Mouse (Mus musculus) liver, adult 2 months (tissue): ENCODE data around the gene Ywhaq. TPM values are rescaled to one million over a fixed set of nuclear protein-coding genes. Genes with fewer than 3 reads are reported as not detected.
"Not testable (repeated sequence)": the region's sequence is repeated elsewhere in the genome, so short reads cannot be mapped to it uniquely, and the experiment has no call there.

Experiments
- DNase-seq: peaks from one replicate; pipeline ENCODE4 v3.0.0-alpha.2; 2011; ENCODE audit warnings: low read depth, low spot score; ENCODE audit errors: extremely low read depth
- H3K27ac ChIP-seq: fragments of 200-500 bp; replicated peaks from 2 replicates; pipeline ENCODE4 v1.5.1; 2012; ENCODE audit warnings: low read depth, mild to moderate bottlenecking, control low read depth, inconsistent platforms, low read length; ENCODE audit not compliant: insufficient read depth
- H3K27me3 ChIP-seq: fragments of 200-500 bp; 2 replicates; pipeline ENCODE4 v1.6.1; 2012; ENCODE audit warnings: mild to moderate bottlenecking, moderate library complexity, low read length, inconsistent platforms; ENCODE audit not compliant: control insufficient read depth, insufficient read depth
- H3K36me3 ChIP-seq: fragments of 200-500 bp; 2 replicates; pipeline ENCODE4 v1.6.1; 2012; ENCODE audit warnings: low read length, inconsistent platforms; ENCODE audit not compliant: control insufficient read depth, insufficient read depth
- H3K4me1 ChIP-seq: fragments of 200-500 bp; 2 replicates; pipeline ENCODE4 v1.6.1; 2011; ENCODE audit warnings: low read length; ENCODE audit not compliant: control insufficient read depth, insufficient read depth
- H3K4me3 ChIP-seq: fragments of 200-500 bp; 2 replicates; pipeline ENCODE4 v1.5.1; 2011; ENCODE audit warnings: low read depth, mild to moderate bottlenecking, control low read depth, low read length, moderate library complexity; ENCODE audit not compliant: insufficient read depth
- H3K79me2 ChIP-seq: fragments of 200-500 bp; 2 replicates; pipeline ENCODE4 v1.6.1; 2012; ENCODE audit warnings: inconsistent platforms, mild to moderate bottlenecking, low read length, moderate library complexity; ENCODE audit not compliant: control insufficient read depth, insufficient read depth
- H3K9ac ChIP-seq: fragments of 200-500 bp; 2 replicates; pipeline ENCODE4 v1.6.1; 2012; ENCODE audit warnings: low read depth, mild to moderate bottlenecking, control low read depth, inconsistent platforms, low read length
- CTCF ChIP-seq: fragments of 200-500 bp; IDR thresholded peaks from 2 replicates; pipeline ENCODE4 v1.5.1; 2011; ENCODE audit warnings: low read depth, low read length, control low read depth
- POLR2A ChIP-seq: fragments of 200-500 bp; IDR thresholded peaks from 2 replicates; pipeline ENCODE4 v1.6.1; 2011; ENCODE audit warnings: low read length, control low read depth; ENCODE audit not compliant: insufficient read depth; ENCODE audit errors: extremely low read depth
- WGBS: fragments of 180-500 bp; shearing (Covaris S2); methylation state at CpG from one replicate; pipeline ENCODE4 v1.1.7; 2018; 5-methylcytosine and 5-hydroxymethylcytosine counted together
- polyA plus RNA-seq: library from polyadenylated mRNA; depleted of rRNA; stranded (reverse); fragments of >200 nt; gene quantifications from 2 replicates; pipeline ENCODE4 v1.2.3, GENCODE M21; 2012
- total RNA-seq: library from RNA; depleted of rRNA; stranded (reverse); fragments of >200 nt; gene quantifications from 2 replicates; pipeline ENCODE4 v1.2.3, GENCODE M21; 2014

The Ywhaq gene
- total and polyA plus RNA-seq, 2 experiments = 25.7 to 78.0 TPM

DNA sequence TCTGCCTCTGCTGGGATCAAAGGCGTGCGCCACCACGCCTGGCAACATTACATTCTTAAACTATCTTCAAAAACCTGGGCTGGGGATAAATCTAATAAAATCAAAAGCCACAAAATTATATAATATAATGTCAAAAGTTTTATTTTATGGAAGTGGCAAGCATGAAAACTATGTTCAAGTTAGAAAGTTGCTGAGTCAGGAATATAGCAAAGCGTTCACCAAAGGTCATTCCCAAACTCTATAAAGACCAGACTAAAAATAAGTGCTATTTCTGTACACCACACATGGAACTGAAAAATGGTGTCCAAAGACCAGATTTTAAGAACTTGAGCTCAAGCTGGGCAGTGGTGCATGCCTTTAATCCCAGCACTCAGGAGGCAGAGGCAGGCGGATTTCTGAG, 14.7 kb downstream of the Ywhaq start:
- H3K9ac ChIP-seq = no peak overlapping the region
- peaks cover 3% of the 10 kb centered on the region; the same call in 1 of the 2 replicates for H3K36me3 ChIP-seq
- H3K27me3 ChIP-seq = no peaks in the 10 kb centered on the region
- WGBS = 95% methylated on average over 5 of the region's 5 CpGs
- H3K4me3 ChIP-seq = no peak overlapping the region
- no peak overlapping the region for H3K27ac ChIP-seq
- DNase-seq = no peak
- H3K79me2 ChIP-seq = peaks cover 7% of the 10 kb centered on the region; the same call in 1 of the 2 replicates
- TF ChIP-seq POLR2A = no peak
- no peak for TF ChIP-seq CTCF
- H3K4me1 ChIP-seq = no peaks in the 10 kb centered on the region; the same call in 1 of the 2 replicates

DNA sequence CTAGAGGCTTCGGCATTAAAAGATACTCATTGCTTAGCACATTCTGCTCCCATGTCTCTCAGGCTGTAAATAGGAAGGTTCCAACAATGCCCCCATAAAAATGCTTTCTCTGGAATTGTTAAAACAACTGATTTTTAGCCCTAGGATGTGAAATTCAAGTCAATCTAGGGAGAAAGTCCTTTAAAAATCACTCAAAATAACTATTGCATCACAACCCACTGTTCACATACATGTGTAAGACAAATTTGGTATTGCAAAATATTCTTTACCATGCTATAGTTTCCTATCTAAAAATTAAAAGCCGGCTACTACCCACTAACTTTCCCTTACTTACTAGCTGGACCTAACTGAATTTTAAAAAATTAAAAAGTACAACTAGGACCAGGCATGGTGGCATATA, 31.2 kb downstream of the Ywhaq start:
- Histone ChIP-seq H3K4me3 (no peak overlapping the region), H3K9ac (no peak overlapping the region), H3K27me3 (no peaks in the 10 kb centered on the region), H3K27ac (no peak overlapping the region), H3K79me2 (no peaks in the 10 kb centered on the region), H3K36me3 (peaks cover 19% of the 10 kb centered on the region), H3K4me1 (no peaks in the 10 kb centered on the region)
- TF ChIP-seq POLR2A = no peak
- TF ChIP-seq CTCF = no peak
- 91% methylated on average over 2 of the region's 2 CpGs for WGBS
- no peak for DNase-seq

DNA sequence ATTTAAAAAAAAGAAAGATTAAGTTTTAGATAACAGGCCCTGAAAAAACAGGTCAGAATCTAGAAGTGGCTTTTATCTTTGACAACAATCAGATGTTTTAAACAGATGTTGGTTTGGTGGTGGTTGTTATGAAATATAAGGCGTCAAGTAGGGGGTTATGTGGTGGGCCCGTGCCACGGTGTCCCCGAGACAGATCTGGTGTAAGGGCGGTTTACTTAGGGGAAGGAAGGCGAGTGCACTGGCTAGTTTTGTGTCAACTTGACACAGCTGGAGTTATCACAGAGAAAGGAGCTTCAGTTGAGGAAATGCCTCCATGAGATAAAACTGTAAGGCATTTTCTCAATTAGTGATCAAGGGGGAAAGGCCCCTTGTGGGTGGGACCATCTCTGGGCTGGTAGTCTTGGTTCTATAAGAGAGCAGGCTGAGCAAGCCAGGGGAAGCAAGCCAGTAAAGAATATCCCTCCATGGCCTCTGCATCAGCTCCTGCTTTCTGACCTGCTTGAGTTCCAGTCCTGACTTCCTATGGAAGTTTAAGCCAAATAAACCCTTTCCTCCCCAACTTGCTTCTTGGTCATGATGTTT, 38.6 kb downstream of the Ywhaq start:
- not testable (repeated sequence) for DNase-seq, H3K4me1 ChIP-seq, H3K36me3 ChIP-seq, H3K4me3 ChIP-seq, H3K27me3 ChIP-seq, H3K9ac ChIP-seq, H3K27ac ChIP-seq, H3K79me2 ChIP-seq
- 62% methylated on average over 6 of the region's 6 CpGs for WGBS

DNA sequence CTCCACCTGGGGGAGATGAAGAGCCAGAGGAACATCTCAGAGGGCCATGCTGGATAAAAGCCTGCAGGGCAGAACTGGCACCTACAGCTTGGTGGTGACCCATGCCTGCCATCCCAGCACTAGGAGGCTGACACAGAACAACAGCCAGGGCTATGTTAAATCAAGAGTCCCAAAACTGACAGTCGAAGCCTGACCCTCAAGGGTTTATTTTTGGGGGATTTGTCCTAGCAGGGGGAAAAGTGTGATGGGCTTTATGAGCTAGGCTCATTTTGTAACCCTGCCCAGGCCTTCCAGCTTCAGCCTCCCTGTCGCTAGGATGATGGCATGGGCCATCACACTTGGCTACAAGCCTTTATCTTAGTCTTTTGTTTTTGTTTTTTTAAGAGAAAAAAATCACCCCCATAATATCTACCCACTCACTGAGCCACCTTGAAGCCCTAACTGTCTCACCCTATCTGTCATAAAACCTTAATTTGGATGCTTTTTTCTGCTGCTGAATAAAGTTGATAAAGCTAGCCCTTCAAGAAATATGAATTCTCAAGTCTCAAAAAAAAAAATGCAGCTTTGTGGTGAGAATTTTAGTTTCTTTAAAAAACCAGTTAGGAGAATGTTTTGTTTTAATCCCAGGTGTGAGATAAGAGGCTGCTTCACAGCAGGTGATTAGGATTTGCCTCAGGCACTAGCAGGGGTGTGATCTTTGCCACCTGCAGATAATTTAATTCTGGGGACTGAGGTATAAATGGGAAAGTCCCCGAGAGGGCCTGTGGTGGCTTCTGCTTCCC, 41.9 kb downstream of the Ywhaq start:
- no peak overlapping the region for H3K27ac ChIP-seq

DNA sequence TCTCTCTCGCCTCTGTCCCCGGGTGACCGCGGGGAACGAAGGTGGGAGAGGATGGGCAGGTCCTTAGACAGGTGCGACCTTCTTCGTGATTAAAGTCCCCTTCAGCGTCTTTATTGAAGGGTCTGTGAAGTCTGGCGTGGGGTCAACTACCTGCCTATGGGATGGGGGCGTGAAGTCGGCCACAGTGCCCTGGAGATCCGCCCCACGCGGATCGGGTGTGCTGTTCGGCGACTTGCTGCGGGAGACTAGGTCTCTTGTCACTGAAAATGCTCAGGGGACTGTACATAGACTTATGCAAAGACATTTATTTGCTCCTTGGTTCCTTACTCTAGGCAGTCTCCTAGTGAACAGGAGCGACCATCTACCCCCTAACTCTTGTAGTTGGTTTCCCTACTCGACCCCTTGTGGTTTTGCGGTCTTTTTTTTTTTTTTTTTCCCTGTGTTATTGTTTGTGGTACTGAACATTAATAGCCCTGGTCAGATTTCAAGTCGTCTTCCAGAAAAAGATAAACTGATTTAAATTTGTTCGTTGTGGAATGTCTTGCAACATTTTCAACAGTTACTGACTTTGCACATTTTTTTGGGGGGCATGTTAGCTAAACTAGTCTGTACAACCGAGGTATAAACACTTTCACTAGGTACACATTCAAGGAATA, 43.5 kb downstream of the Ywhaq start:
- WGBS = 1% methylated on average over 24 of the region's 24 CpGs
- Histone ChIP-seq H3K4me3 (peak overlapping the region; percentile 77), H3K27me3 (no peaks in the 10 kb centered on the region), H3K9ac (peak overlapping the region; percentile 88), H3K79me2 (peaks cover 6% of the 10 kb centered on the region; the same call in 1 of the 2 replicates), H3K4me1 (peaks cover 3% of the 10 kb centered on the region; the same call in 1 of the 2 replicates), H3K27ac (peak overlapping the region; percentile 93), H3K36me3 (no peaks in the 10 kb centered on the region)
- no peak for DNase-seq
- TF ChIP-seq POLR2A = no peak
- no peak for TF ChIP-seq CTCF

More for the DNA sequence above, 41.9 kb downstream of the Ywhaq start:
- Histone ChIP-seq H3K36me3 (no peaks in the 10 kb centered on the region), H3K4me1 (peaks cover 3% of the 10 kb centered on the region; the same call in 1 of the 2 replicates), H3K27me3 (no peaks in the 10 kb centered on the region), H3K4me3 (no peak overlapping the region), H3K9ac (no peak overlapping the region), H3K79me2 (no peaks in the 10 kb centered on the region; the same call in 1 of the 2 replicates)
- WGBS = 66% methylated on average over 3 of the region's 3 CpGs
- no peak for TF ChIP-seq CTCF
- no peak for TF ChIP-seq POLR2A
- DNase-seq = no peak
